In genomic region chr4:48051674-48052121, GRCm38 (mm10) we compare ENCODE assay signal across 8 mouse cellular contexts. TPM values are rescaled to one million over a fixed set of nuclear protein-coding genes. Genes with fewer than 3 reads are reported as not detected.
A peak's percentile ranks its signal among the peaks of the same experiment; 100 is the strongest.
DNase-seq lines count a peak whose midpoint lies in the region; ATAC-seq and TF ChIP-seq lines count a peak whose summit lies in the region.

No protein-coding gene starts in this region.

- H3K4me1 ChIP-seq in ES-Bruce4 (ENCODE audit: control insufficient read depth, insufficient read depth, low read length): no peaks in the 10 kb centered on the region
- H3K4me1 ChIP-seq in forebrain, embryonic 16.5 days (replicated peaks; ENCODE audit: control insufficient read depth, insufficient read depth, low read length): peaks cover 35% of the 10 kb centered on the region
- H3K4me1 ChIP-seq in limb, embryonic 15.5 days: peaks cover 34% of the 10 kb centered on the region

- no peak overlapping the region for H3K9ac ChIP-seq in ES-Bruce4 (ENCODE audit: low read depth, poor library complexity, severe bottlenecking)
- peak overlapping the region; percentile 54 for H3K9ac ChIP-seq in forebrain, embryonic 16.5 days (replicated peaks; ENCODE audit: low read depth, low read length)
- H3K9ac ChIP-seq in limb, embryonic 15.5 days: peak overlapping the region; percentile 24; the same call in 1 of the 2 replicates

- DNase-seq in gastrocnemius, adult 2 months: peak; percentile 22
- no peak for DNase-seq in gastrocnemius, adult 18-20 months (ENCODE audit: low spot score)
- peak; percentile 51 for DNase-seq in retina, embryonic 14.5 days (ENCODE audit: low spot score)
- no peak for DNase-seq in cerebellum, adult 11 months
- DNase-seq in ovary, postnatal 10 days (ENCODE audit: low spot score): no peak

- no peak for TF ChIP-seq CTCF in gastrocnemius, adult 2 months (IDR thresholded peaks at IDR 0.05)
- TF ChIP-seq CTCF in ES-Bruce4 (IDR thresholded peaks at IDR 0.05; ENCODE audit: low read depth, low read length): no peak

- no peak overlapping the region for H3K27ac ChIP-seq in gastrocnemius, adult 2 months
- H3K27ac ChIP-seq in ES-Bruce4 (ENCODE audit: insufficient read depth, low read length): no peak overlapping the region
- no peak overlapping the region for H3K27ac ChIP-seq in forebrain, embryonic 16.5 days (ENCODE audit: low read length)
- no peak overlapping the region for H3K27ac ChIP-seq in limb, embryonic 15.5 days

- ATAC-seq in forebrain, embryonic 16.5 days: no peak
- ATAC-seq in limb, embryonic 15.5 days (ENCODE audit: insufficient number of reproducible peaks, low FRiP score, low TSS enrichment, low read depth): no peak

- intact Hi-C loops in gastrocnemius, adult 2 months (cut with DNase I): no loop called here

- H3K4me2 ChIP-seq in forebrain, embryonic 16.5 days (ENCODE audit: low read length): peak overlapping the region; percentile 55
- H3K4me2 ChIP-seq in limb, embryonic 15.5 days: peak overlapping the region; percentile 54

- TF ChIP-seq POLR2A in ES-Bruce4 (IDR thresholded peaks at IDR 0.05; ENCODE audit: insufficient read depth, low read length): no peak

- H3K9me3 ChIP-seq in ES-Bruce4 (replicated peaks; ENCODE audit: control insufficient read depth, insufficient read depth, low read length, poor library complexity, severe bottlenecking): no peaks in the 10 kb centered on the region
- H3K9me3 ChIP-seq in forebrain, embryonic 16.5 days (ENCODE audit: control insufficient read depth, low read length): no peaks in the 10 kb centered on the region
- H3K9me3 ChIP-seq in limb, embryonic 15.5 days: no peaks in the 10 kb centered on the region

- peaks cover 28% of the 10 kb centered on the region for H3K27me3 ChIP-seq in ES-Bruce4 (ENCODE audit: control insufficient read depth, insufficient read depth, low read length, poor library complexity, severe bottlenecking)
- peaks cover 40% of the 10 kb centered on the region for H3K27me3 ChIP-seq in forebrain, embryonic 16.5 days (replicated peaks; ENCODE audit: control insufficient read depth, insufficient read depth, low read length)
- peaks cover 81% of the 10 kb centered on the region for H3K27me3 ChIP-seq in limb, embryonic 15.5 days

- 2% methylated on average over 37 of the region's 37 CpGs for WGBS in forebrain, embryonic 16.5 days
- WGBS in limb, embryonic 15.5 days: under 1% methylated on average over 37 of the region's 37 CpGs

- H3K4me3 ChIP-seq in gastrocnemius, adult 2 months: peak overlapping the region; percentile 10
- H3K4me3 ChIP-seq in ES-Bruce4 (ENCODE audit: low read depth, low read length): peak overlapping the region; percentile 25
- peak overlapping the region; percentile 39 for H3K4me3 ChIP-seq in forebrain, embryonic 16.5 days (replicated peaks; ENCODE audit: low read length)
- H3K4me3 ChIP-seq in limb, embryonic 15.5 days: peak overlapping the region; percentile 37

- TF ChIP-seq EP300 in ES-Bruce4 (IDR thresholded peaks at IDR 0.05; ENCODE audit: insufficient read depth, low read depth, low read length): no peak

- no peaks in the 10 kb centered on the region for H3K36me3 ChIP-seq in ES-Bruce4 (ENCODE audit: control insufficient read depth, insufficient read depth, low read length, poor library complexity, severe bottlenecking)
- no peaks in the 10 kb centered on the region for H3K36me3 ChIP-seq in forebrain, embryonic 16.5 days (ENCODE audit: control insufficient read depth, insufficient read depth)
- no peaks in the 10 kb centered on the region for H3K36me3 ChIP-seq in limb, embryonic 15.5 days

RNA-seq across cellular contexts. Expression of gene Nr4a3, which starts 6.7 kb away (rescaled TPM):
- 10 to 100 TPM; 14.2 to 15.0 TPM for total RNA-seq in gastrocnemius, adult 2 months (2021)
- total RNA-seq in gastrocnemius, adult 18-20 months (2021): 10 to 100 TPM in 1 of 2 experiments, 1 to 10 TPM in 1; 9.8 to 56.7 TPM
- 0.33 TPM in 1 of 2 replicates, not detected in the other for polyA plus RNA-seq in ES-Bruce4 (2011; ENCODE audit: insufficient read depth, insufficient read length, low read depth, missing spikeins)
- 7.7 and 8.8 TPM in 2 replicates for polyA plus RNA-seq in forebrain, embryonic 16.5 days (2015; fragmentation: Nextera tagmentation; extraction: Ambion mirVana)
- 0.09 and 0.38 TPM in 2 replicates for polyA plus RNA-seq in limb, embryonic 15.5 days (2015; fragmentation: Nextera tagmentation; extraction: Ambion mirVana)

Comparison
In these comparisons a context has a peak if more than half of its experiments do, and no peak if none do; other contexts are left out.
1. DNase-seq: peak in gastrocnemius, adult 2 months (single experiment) and retina, embryonic 14.5 days (single experiment); none in gastrocnemius, adult 18-20 months (single experiment), cerebellum, adult 11 months (single experiment) and ovary, postnatal 10 days (single experiment).
2. Peak in every context shown above with its lines, with median percentiles within 50 percentile points of each other: H3K4me3 ChIP-seq.